Mouse (Mus musculus) hindbrain, embryonic 13.5 days (tissue): ENCODE measurements around the gene Olfr597. TPM values are rescaled to one million over a fixed set of nuclear protein-coding genes. Genes with fewer than 3 reads are reported as not detected.
"Not testable (repeated sequence)": the region's sequence is repeated elsewhere in the genome, so short reads cannot be mapped to it uniquely, and the experiment has no call there.

Source experiments
- ATAC-seq: fragments of 200-750 bp; cut with Nextera tagmentation; 2 replicates; pipeline ENCODE4 v1.8.0; 2017; ENCODE audit warnings: moderate TSS enrichment; ENCODE audit not compliant: low FRiP score
- H3K27ac ChIP-seq: fragments of 300-500 bp; sonication (generic); 2 replicates; pipeline ENCODE4 v1.5.1; 2015; ENCODE audit warnings: inconsistent platforms, mild to moderate bottlenecking, moderate library complexity
- H3K27me3 ChIP-seq: fragments of 300-500 bp; sonication (generic); 2 replicates; pipeline ENCODE4 v1.6.1; 2015; ENCODE audit warnings: mild to moderate bottlenecking, inconsistent platforms
- H3K36me3 ChIP-seq: fragments of 300-500 bp; sonication (generic); 2 replicates; pipeline ENCODE4 v1.6.1; 2015; ENCODE audit warnings: mild to moderate bottlenecking, inconsistent platforms
- H3K4me1 ChIP-seq: fragments of 300-500 bp; sonication (generic); replicated peaks from 2 replicates; pipeline ENCODE4 v1.6.1; 2015; ENCODE audit warnings: inconsistent platforms
- H3K4me2 ChIP-seq: fragments of 300-500 bp; sonication (generic); 2 replicates; pipeline ENCODE4 v1.6.1; 2015; ENCODE audit warnings: inconsistent platforms, mild to moderate bottlenecking, moderate library complexity
- H3K4me3 ChIP-seq: fragments of 300-500 bp; sonication (generic); 2 replicates; pipeline ENCODE4 v1.5.1; 2015; ENCODE audit warnings: mild to moderate bottlenecking, inconsistent platforms
- H3K9ac ChIP-seq: fragments of 300-500 bp; sonication (generic); 2 replicates; pipeline ENCODE4 v1.6.1; 2015; ENCODE audit warnings: mild to moderate bottlenecking, inconsistent platforms
- H3K9me3 ChIP-seq: fragments of 300-500 bp; sonication (generic); 2 replicates; pipeline ENCODE4 v1.6.1; 2016; ENCODE audit warnings: inconsistent platforms
- WGBS: fragments of 180-500 bp; shearing (Covaris S2); methylation state at CpG from one replicate; pipeline ENCODE4 v1.1.7; 2015; 5-methylcytosine and 5-hydroxymethylcytosine counted together
- microRNA-seq: library from miRNA; unstranded; fragments of <30 nt; microRNA quantifications from one replicate; pipeline ENCODE4, GENCODE M21; 2016
- polyA plus RNA-seq: library from polyadenylated mRNA; unstranded; fragments of >200 nt; fragmentation: Nextera tagmentation; extraction: Ambion mirVana; gene quantifications from 2 replicates; pipeline ENCODE4 v1.2.1, GENCODE M21; 2015

Gene Olfr597
- polyA plus RNA-seq = not detected in 2 replicates

DNA sequence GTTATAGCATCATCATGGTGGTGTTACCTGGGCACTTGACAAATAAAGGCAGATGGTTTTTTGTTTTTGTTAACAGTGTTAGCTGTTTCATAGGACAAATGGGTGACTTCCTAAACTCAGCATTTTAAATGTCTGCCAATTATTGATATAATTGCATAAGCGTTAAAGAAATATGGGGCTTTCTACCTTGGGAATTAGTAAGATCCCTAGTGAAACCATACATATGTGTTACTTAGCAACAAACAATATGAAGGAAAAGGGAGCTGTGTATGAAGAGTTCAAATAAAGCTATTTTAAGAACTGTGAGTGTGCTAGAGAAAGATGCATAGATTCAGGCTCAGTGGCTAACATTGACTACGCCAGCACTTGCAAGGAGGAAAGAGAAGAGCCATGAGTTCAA is at the start of gene Olfr597:
Gene Olfr597, plus strand, starts transcription at position 301 of the 400 bp plus-strand sequence.
- H3K36me3 ChIP-seq, H3K9me3 ChIP-seq, H3K4me1 ChIP-seq, H3K9ac ChIP-seq, H3K4me3 ChIP-seq, H3K27me3 ChIP-seq, ATAC-seq, H3K27ac ChIP-seq, H3K4me2 ChIP-seq: not testable (repeated sequence)
- 92% methylated on average over 2 of the region's 2 CpGs for WGBS

DNA sequence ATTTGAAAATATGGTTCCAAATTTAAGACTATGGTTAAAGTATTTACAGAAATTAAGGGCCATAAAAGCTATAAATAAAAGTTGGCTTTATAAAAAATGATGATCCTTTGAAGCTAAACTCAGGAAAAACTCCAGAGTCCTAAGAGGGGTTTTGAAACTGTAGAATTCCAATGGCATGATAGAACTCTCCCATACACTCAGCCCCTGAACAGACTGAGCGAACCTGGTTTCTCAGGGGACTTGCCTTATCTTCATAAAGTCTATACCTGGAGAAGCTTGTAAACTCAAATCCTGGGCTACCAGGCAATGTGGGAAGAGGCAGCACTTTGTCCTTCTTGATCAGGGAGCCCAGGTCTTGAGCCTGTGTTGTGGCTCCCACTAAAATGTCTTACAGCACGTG is 10.8 kb upstream of the Olfr597 start, which contains the start of gene Olfr596:
Gene Olfr596, plus strand, starts transcription at position 301 of the 400 bp plus-strand sequence.
- not testable (repeated sequence) for H3K4me3 ChIP-seq, H3K9ac ChIP-seq, H3K4me1 ChIP-seq, H3K4me2 ChIP-seq, H3K27ac ChIP-seq, H3K36me3 ChIP-seq, ATAC-seq, H3K27me3 ChIP-seq, H3K9me3 ChIP-seq
- WGBS = 90% methylated on average over 2 of the region's 2 CpGs

DNA sequence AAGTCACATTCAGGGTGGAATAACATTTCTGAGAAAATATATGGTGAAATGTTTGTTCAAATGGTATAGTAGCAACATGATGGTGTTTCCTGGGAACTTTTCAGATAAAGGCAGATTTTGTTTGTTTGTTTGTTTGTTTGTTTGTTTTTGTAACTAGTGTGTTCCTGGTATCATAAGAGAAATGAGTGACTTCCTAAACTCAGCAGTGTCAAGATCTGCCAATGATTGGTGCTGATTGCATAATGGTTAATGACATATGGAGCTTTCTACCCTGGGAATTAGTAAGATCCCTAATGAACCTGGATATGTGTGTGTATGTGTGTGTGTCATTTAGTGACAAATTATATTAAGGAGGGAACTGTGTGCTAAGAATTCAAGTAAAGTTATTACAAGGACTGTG is 7.2 kb downstream of the Olfr597 start, which contains the start of gene Olfr598:
Gene Olfr598, plus strand, starts transcription at position 301 of the 400 bp plus-strand sequence.
- Histone ChIP-seq H3K36me3 (no peaks in the 10 kb centered on the region), H3K9ac (no peak within 1 kb of the TSS), H3K4me3 (no peak within 1 kb of the TSS), H3K9me3 (no peaks in the 10 kb centered on the region), H3K27me3 (no peaks in the 10 kb centered on the region), H3K4me1 (no peaks in the 10 kb centered on the region), H3K4me2 (no peak within 1 kb of the TSS), H3K27ac (no peak within 1 kb of the TSS)
- no peak for ATAC-seq

DNA sequence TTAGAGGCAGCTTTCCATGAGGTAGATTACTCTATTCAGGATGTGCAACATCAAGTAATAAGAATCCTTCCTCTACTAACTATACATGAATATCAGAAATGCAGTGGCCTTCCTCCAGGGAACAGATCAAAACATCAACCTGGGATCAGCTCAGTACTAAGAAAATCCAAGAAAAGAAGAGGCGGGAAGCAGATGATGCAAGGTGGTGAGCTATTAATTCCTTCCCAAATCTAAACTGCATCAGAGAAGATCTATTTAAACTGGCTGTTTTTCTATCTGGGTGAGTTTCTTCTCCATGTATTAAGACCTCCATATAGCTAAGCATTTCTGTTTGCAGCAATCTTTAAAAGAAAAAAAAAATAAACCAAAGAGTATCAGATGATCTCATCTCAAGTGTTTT is 19.5 kb downstream of the Olfr597 start, which contains the start of gene Olfr599:
Gene Olfr599, plus strand, starts transcription at position 301 of the 400 bp plus-strand sequence.
- H3K4me3 ChIP-seq = no peak within 1 kb of the TSS
- 85% methylated on average over 1 of the region's 1 CpGs for WGBS
- H3K27me3 ChIP-seq = no peaks in the 10 kb centered on the region
- no peak within 1 kb of the TSS for H3K27ac ChIP-seq
- H3K4me2 ChIP-seq = no peak within 1 kb of the TSS
- no peak within 1 kb of the TSS for H3K9ac ChIP-seq
- H3K9me3 ChIP-seq = no peaks in the 10 kb centered on the region
- ATAC-seq = no peak
- no peaks in the 10 kb centered on the region for H3K4me1 ChIP-seq
- H3K36me3 ChIP-seq = no peaks in the 10 kb centered on the region

DNA sequence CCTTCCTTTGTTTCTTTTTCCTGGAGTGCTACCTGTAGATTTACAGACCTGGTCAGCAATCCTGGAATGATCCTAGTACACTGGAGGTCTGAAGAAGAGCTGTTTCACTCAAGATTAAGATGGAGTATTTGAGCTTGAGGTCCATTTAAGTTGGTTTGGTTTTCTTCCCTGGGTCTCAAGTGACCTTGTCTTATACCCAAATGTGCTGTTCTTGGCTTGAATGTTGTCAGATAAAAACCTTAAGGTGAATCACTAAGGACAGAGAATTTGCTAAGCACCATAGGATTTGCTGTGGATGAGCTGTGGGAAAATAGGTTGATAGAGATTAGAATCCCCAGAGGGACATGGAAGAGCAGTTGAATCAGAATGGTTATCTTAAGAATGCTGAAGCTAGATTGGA is 33.5 kb downstream of the Olfr597 start, which contains the start of gene Olfr600:
Gene Olfr600, minus strand, starts transcription at position 101 of the 400 bp plus-strand sequence.
- Histone ChIP-seq H3K4me2 (no peak within 1 kb of the TSS), H3K27me3 (no peaks in the 10 kb centered on the region), H3K9me3 (no peaks in the 10 kb centered on the region), H3K9ac (no peak within 1 kb of the TSS), H3K36me3 (no peaks in the 10 kb centered on the region), H3K27ac (no peak within 1 kb of the TSS), H3K4me3 (no peak within 1 kb of the TSS), H3K4me1 (no peaks in the 10 kb centered on the region)
- no peak for ATAC-seq

DNA sequence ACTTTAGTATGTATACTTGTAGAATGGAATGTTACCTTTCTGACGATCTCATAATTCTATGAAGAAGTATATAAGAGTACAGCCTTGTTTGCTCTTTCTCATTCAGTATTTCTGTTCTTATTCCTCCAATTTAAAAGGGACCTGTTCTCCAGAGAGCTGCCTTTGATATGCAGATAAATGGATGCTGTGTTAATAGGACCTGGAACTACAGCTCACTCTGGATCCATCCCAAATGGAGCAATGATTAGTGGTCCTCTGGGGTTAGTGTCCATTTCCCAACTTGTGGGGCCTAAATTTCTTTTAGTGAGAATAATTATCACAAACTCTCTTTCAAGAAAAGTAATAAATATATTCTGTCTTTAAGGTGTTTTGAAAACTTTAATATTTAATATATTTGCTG is 46.4 kb downstream of the Olfr597 start, which contains the start of gene Olfr601:
Gene Olfr601, minus strand, starts transcription at position 101 of the 400 bp plus-strand sequence.
- Histone ChIP-seq H3K36me3 (no peaks in the 10 kb centered on the region), H3K4me2 (no peak within 1 kb of the TSS), H3K9ac (no peak within 1 kb of the TSS), H3K4me1 (no peaks in the 10 kb centered on the region), H3K27me3 (no peaks in the 10 kb centered on the region), H3K27ac (no peak within 1 kb of the TSS), H3K4me3 (no peak within 1 kb of the TSS), H3K9me3 (no peaks in the 10 kb centered on the region)
- ATAC-seq = no peak
- 89% methylated on average over 1 of the region's 1 CpGs for WGBS

Small RNAs within 50 kb of the gene (microRNA-seq; reads per million reads assigned to microRNA genes)
- gene Gm23550 = not detected

Other genes starting within 250 kb of the Olfr597 start
- gene Olfr584, start 234.4 kb upstream of the Olfr597 start, polyA plus RNA-seq = not detected in 2 replicates
- not detected in 2 replicates for gene Olfr585, start 218.6 kb upstream of the Olfr597 start, polyA plus RNA-seq
- not detected in 2 replicates for gene Olfr586, start 190.7 kb upstream of the Olfr597 start, polyA plus RNA-seq
- not detected in 2 replicates for gene Olfr588-ps1, start 175.4 kb upstream of the Olfr597 start, polyA plus RNA-seq
- gene Olfr589, start 160.0 kb upstream of the Olfr597 start, polyA plus RNA-seq = not detected in 2 replicates
- gene Olfr591, start 138.0 kb upstream of the Olfr597 start, polyA plus RNA-seq = not detected in 2 replicates
- gene Olfr592, start 131.5 kb upstream of the Olfr597 start, polyA plus RNA-seq = not detected in 2 replicates
- gene Olfr593, start 104.5 kb upstream of the Olfr597 start, polyA plus RNA-seq = not detected in 2 replicates
- gene Olfr594, start 99.3 kb upstream of the Olfr597 start, polyA plus RNA-seq = not detected in 2 replicates
- not detected in 2 replicates for gene Usp17ld, start 63.8 kb upstream of the Olfr597 start, polyA plus RNA-seq
- not detected in 2 replicates for gene Olfr596, start 10.7 kb upstream of the Olfr597 start, polyA plus RNA-seq
- gene Olfr598, start 7.3 kb downstream of the Olfr597 start, polyA plus RNA-seq = not detected in 2 replicates
- gene Olfr599, start 19.6 kb downstream of the Olfr597 start, polyA plus RNA-seq = not detected in 2 replicates
- gene Olfr600, start 33.4 kb downstream of the Olfr597 start, polyA plus RNA-seq = not detected in 2 replicates
- not detected in 2 replicates for gene Olfr601, start 46.3 kb downstream of the Olfr597 start, polyA plus RNA-seq
- gene Olfr603, start 69.9 kb downstream of the Olfr597 start, polyA plus RNA-seq = not detected in 2 replicates
- not detected in 2 replicates for gene Usp17lc, start 98.8 kb downstream of the Olfr597 start, polyA plus RNA-seq
- not detected in 2 replicates for gene Olfr605, start 129.1 kb downstream of the Olfr597 start, polyA plus RNA-seq
- not detected in 2 replicates for gene Olfr606, start 132.7 kb downstream of the Olfr597 start, polyA plus RNA-seq
- gene Olfr607, start 147.8 kb downstream of the Olfr597 start, polyA plus RNA-seq = not detected in 2 replicates
- gene Olfr608, start 153.6 kb downstream of the Olfr597 start, polyA plus RNA-seq = not detected in 2 replicates
- gene Olfr609, start 181.7 kb downstream of the Olfr597 start, polyA plus RNA-seq = not detected in 2 replicates
- not detected in 2 replicates for gene Olfr610, start 195.8 kb downstream of the Olfr597 start, polyA plus RNA-seq
- gene Olfr611, start 204.5 kb downstream of the Olfr597 start, polyA plus RNA-seq = not detected in 2 replicates
- not detected in 2 replicates for gene Olfr612, start 226.4 kb downstream of the Olfr597 start, polyA plus RNA-seq
- gene Olfr613, start 231.8 kb downstream of the Olfr597 start, polyA plus RNA-seq = not detected in 2 replicates
- gene Olfr615, start 239.8 kb downstream of the Olfr597 start, polyA plus RNA-seq = not detected in 2 replicates